Mouse (Mus musculus) fibroblast of lung, adult 2 months (primary cell): ENCODE data around the gene Ppp1r14a.

ENCODE experiments used
- DNase-seq: peaks from one replicate; pipeline ENCODE4 v3.0.0-alpha.2; 2011; ENCODE audit warnings: low read depth

Ppp1r14a gene

DNA sequence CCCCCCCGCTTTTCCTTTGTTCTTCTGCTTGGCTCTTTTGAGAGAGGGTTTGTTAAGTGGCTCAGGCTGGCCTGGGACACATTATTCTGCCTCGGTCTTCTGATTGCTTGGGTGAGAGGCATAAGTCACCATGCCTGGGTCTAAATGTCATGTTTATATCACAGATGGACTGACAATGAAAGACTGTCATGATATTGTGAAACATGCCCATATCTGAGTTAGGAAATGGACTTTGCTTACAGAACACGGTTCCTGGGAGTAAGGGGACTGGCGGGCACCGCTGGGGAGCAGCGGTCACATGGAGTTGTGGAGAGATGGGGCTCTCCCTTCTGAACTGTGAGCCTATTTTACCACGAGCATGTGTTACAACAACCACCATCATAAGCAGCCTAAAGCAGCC is 45.0 kb downstream of the Ppp1r14a start:
- DNase-seq = no peak

- no peak for DNase-seq
Observed at GRCm38 (mm10) chr7:29335276-29335675, 46.2 kb downstream of the Ppp1r14a start.

GRCm38 (mm10) chr7:29335841-29336671 is 46.9 kb downstream of the Ppp1r14a start:
- no peak for DNase-seq

DNA sequence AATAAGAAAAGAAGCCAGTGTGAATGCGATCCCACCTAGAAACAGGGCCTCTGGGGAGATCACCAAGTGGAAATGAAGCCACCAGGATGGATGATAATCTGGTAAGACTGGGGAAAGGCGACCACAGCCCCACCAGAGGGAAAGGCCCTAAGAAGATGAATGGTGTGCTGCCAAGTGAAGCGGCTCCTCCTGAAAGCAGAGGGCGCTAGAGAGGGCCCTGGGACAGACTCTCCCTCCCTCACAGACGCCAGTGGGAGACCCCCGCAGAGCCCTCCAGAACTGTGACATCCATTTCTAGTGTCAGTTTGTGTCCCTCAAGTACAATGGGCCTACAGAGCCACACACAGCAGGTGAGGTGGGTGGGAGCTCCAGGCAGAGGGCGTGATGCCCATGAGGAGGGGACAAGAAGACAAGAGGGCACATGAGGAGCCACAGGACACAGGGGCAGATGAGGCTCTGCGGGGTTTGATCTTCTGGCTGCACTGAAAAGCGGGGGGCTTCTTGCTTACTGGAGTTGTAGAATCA is 47.7 kb downstream of the Ppp1r14a start:
- DNase-seq = no peak

GRCm38 (mm10) chr7:29337766-29338165 is 48.7 kb downstream of the Ppp1r14a start:
- DNase-seq = no peak

DNA sequence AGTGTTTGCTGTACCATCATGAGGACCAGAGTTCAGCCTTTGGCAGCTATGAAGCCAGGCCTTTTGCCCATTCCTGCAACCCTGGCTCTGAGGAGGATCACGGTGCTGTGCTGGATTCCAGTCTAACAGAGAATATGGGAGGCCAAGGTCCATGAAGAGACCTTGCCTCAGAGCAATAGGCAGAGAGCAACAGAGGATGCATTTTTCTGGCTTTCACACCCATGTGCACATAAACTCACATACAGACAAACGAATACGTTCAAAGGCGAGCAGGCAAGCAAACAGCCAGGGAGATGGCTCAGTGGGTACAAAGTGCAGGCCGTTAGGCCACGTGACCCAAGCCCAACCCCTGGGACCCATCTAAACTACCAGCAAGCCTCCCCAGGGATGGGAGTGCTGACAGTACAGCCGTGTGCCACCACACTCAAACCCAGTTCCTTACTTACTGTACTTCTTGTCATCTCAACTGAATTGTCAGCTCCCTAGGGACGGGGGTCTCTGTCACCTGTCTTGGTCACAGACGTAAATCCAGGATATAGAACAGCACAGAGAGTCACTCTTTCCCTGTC is 49.3 kb downstream of the Ppp1r14a start:
- DNase-seq = no peak

DNA sequence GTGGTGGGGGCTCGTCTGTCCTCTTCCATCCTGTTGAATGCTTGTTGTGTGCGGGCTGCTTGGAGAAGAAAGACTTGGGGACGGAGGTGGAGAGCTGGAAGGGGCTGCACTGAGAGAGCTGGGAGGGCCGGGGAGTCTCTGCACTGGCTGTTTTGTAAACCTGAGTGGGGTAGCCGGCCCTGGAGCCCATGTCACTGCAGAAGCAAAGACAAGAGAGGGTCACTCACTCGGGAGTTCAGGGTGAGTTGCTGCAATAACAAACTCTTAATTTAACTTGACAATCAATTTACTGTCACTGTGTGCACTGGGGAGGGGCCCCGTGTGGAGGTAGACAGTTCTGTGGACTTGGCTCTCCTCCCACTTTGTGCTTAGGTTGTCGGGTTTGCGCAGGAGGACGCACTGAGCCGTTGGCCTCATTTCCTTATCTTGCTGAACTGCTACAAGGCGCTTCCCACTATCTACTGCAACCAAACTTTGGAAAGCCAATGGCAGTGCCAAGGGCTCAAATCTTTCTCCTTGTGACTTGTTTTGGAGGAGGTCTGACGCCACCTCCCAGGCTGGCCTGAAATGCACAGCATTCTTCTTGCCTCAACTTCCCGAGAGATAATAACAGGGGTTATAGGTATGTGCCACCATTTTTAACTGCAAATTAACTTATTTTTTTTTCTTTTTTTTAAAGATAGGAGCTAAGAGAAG is 50.0 kb downstream of the Ppp1r14a start:
- no peak for DNase-seq

DNA sequence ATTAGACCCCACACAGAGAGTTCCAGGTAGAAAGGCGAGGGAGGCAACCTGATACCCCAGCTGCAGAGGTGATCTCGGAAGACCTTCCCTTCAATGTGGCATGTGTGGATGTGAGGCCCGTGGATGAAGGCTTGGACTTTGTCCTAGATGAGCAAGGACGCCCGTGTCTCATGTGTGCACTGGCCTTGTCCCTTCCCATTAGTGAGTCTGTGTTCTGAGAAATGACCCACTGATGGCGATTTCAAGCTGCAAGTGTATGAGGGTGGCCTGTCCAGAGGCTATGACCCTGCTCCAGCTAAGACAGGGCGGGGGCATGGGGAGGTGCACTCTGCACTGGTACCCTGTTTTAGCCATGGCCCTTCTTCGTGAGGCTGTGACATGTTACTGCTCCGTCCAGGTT is 51.1 kb downstream of the Ppp1r14a start:
- DNase-seq = no peak

GRCm38 (mm10) chr7:29340838-29341237 is 51.7 kb downstream of the Ppp1r14a start:
- no peak for DNase-seq

GRCm38 (mm10) chr7:29341722-29342121 is 52.6 kb downstream of the Ppp1r14a start:
- no peak for DNase-seq

- no peak for DNase-seq
Observed at GRCm38 (mm10) chr7:29342489-29343092, 53.5 kb downstream of the Ppp1r14a start.
